Mouse (Mus musculus) gastrocnemius, adult 8-10 months (tissue): ENCODE data around the gene Usp39. TPM values are rescaled to one million over a fixed set of nuclear protein-coding genes. Genes with fewer than 3 reads are reported as not detected.
A peak's percentile ranks its signal among the peaks of the same experiment; 100 is the strongest.

Experiments
- DNase-seq, 2 experiments: peaks; one replicate each; pipeline ENCODE4 v3.0.0; 2022; ENCODE audit warnings: low spot score in 2 of 2
- total RNA-seq, 4 experiments: library from RNA; stranded (reverse); gene quantifications; 2 replicates each; pipeline ENCODE4 v1.2.4; 2022

The Usp39 gene
- total RNA-seq, 4 experiments from 2014 or later, result 18.0 to 21.4 (median 19.6) TPM

- DNase-seq, result no peak
Observed at GRCm38 (mm10) chr6:72352636-72353405, 7.8 kb upstream of the Usp39 start.

DNA sequence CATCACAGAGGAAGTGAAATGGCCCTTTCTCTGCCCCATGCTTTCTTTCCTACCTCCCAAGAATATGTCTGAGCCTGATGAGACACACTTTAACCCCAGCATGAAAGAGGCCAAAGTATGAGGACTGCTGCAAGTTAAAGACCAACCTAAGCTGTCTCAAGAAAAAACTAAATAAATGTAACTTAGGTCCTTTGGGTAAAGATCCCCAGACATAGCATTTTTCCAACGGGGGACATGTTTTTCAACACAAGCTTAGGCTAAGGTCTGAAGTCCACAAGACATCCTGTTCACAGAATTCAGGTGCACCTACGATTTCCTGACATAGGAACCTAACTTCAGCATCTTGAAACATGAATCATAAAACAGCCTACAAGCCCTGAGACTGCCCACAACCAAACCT, 5.2 kb upstream of the Usp39 start:
- no peak for DNase-seq

GRCm38 (mm10) chr6:72348411-72348810, 3.4 kb upstream of the Usp39 start:
- DNase-seq, result no peak

DNA sequence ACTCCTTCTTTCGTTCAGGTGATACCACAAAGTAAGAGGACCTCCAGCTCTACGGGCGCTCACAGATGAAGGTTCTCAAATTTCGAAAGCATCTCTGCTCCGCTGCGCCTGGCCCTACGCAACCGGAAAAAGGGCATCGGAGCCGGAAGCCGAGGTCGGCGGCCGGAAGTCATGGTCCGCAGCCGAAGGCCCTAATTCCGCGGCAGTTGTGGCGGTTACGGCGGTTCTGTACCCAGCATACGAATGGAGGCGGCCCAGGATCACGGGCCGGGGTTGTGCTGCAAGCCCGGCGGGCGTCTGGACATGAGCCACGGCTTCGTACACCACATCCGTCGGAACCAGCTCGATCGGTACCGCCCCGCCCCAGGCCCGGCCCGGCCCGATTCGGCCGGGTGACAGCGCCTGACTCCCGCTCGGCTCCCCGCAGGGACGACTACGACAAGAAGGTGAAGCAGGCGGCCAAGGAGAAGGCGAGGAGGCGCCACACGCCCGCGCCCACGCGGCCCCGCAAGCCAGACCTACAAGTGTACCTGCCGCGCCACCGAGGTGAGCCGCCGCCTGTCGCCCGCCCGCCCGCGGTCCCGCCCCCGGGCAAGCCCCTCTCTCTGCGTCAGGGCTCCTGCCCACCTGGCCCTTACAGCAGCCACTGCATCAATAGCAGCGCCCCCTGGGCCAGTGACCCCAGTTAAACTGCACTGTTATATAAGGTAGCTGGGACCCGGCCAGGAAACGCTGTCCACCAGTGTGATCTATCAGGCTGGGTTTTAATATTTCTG, 2.4 kb upstream of the Usp39 start, which contains the start of gene 0610030E20Rik:
Gene 0610030E20Rik (plus strand): TSS at position 152 of the 776 bp plus-strand sequence.
- peak; percentile 72 to 79 for DNase-seq

DNA sequence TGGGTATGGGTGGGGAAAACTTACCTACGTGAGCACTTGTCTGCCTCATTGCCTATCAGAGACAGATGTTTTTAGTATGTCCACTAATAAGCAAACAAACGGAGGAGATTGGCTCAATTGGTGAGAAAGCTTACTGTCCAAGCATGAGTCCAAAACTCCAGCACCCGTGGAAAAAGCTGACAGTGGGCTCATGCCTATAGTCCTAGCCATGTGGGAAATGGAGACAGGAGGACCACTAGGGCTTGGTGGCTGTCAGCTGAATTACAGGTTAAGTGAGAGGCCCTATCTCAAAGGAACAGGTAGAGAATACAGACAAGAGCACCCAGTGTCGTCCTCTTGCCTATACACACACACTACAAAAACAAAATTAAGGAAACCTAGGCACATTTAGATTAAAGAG, 1.3 kb upstream of the Usp39 start:
- no peak for DNase-seq

DNA sequence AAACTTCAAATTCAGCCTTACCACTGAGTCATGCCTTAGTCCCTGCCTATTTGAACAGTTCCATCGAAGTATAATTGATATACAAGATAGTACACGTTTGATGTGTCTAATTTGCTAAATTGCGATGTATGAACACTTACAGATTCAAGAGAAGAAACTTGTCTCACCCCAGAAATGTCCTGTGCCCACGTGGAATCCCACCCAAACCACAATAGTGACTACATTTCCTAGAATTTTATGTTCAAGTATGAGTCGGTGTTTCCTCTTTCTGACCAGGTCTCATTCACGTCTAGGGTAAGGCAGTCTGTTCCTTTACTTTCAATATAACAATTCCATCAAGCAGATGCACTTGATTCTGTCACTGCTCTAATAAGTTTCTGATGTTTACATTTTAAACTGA, 649 bp upstream of the Usp39 start:
- no peak for DNase-seq

- DNase-seq, result no peak
Observed at GRCm38 (mm10) chr6:72344396-72345073, 449 bp downstream of the Usp39 start.

DNA sequence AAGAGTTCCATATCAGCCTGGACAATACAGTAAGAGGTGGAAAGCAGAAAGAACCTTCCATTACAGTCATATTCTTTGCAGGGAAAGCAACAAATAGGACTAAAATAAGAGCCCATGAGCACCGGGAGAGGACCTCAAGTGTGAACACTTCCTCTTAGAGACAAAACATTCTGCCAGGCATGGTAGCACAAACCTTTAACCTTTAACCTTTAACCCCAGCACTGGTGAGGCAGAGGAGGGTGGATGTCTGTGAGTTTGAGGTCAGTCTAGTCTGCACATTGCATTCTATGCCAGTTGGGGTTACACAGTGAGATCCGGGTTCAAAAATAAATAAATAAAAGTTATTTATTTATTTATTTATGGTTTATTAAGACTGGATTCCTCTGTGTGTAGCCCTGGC, 4.5 kb downstream of the Usp39 start:
- DNase-seq, result no peak

DNA sequence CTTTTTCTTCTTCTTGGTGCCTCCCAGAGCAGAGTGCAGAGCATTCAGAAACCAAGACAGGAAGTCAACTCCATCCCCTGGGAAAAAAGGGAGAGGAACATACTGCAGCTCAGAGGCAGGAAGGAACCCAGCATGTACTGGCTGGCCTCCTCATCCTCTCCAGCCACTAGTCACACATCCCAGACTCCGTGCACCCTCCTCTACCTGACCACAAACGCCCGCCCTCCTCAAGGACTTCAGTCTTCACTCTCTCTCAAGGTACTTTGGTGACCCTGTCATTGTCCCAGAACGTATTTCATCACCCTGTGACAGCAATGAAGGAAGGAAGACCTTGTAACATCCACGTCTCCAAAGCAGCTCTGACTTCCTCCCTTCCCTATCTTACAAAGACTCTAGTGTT, 11.9 kb downstream of the Usp39 start:
- no peak for DNase-seq

DNA sequence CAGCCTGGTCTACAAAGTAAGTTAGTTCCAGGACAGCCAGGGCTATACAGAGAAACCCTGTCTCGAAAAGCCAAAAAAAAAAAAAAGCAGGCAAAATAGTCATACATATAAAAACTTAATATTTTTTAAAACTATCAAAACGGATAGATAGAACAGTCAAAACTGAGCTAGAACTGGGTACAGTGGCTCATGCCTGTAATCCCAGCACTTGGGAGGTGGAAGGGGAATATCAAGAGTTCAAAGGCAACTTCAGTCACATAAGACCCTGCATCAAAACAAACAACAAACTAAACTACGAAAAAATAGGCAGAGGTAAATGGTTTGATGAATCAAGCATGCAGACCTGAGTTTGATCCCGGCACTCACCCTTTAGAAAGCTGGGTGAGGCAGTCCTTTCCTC, 14.9 kb downstream of the Usp39 start:
- DNase-seq, result no peak

DNA sequence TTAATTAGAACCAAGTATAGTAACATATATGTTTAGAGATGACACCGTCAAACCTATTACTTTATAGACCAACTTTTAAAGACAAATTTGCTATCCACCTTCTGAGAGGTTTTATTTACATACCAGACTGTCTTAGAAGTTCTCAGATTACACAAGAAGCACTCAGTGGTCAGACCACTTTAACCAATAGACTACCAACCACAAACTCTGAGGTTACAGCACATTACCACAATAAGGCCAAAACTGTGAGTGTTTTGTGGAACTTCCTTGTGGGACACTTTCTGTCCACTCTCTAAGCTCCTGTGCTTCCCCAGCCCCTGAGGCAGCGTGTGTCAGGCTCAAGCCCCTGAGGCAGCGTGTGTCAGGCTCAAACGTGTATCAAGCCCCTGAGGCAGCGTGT, 16.0 kb downstream of the Usp39 start:
- no peak for DNase-seq

- DNase-seq, result peak in 1 of 2 experiments; percentile 14
Observed at GRCm38 (mm10) chr6:72326274-72326673, 18.7 kb downstream of the Usp39 start.

GRCm38 (mm10) chr6:72323786-72324508, 21.0 kb downstream of the Usp39 start:
- no peak for DNase-seq

- DNase-seq, result no peak
Observed at GRCm38 (mm10) chr6:72322936-72323335, 22.0 kb downstream of the Usp39 start.

- peak; percentile 33 to 38 for DNase-seq
Observed at GRCm38 (mm10) chr6:72319019-72319418, 26.0 kb downstream of the Usp39 start.

DNA sequence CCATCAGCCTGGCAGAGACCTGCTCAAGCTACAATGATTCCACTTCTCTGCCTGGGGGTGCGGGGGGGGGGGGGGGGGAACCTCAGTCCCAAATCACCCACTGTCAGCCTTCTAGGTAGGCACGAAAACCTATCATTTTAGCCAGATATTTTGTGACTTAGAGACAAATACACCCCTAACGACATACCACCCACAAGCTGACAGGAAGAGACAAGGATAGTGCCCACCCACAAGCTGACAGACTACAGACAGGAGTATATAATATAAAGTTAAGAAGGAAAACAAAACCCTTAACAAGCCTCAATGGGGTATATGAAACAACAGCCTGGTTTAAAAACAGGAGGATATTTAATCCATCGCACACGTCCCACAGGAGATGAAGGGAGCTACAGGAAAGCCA, 26.5 kb downstream of the Usp39 start:
- no peak for DNase-seq

- DNase-seq, result no peak
Observed at GRCm38 (mm10) chr6:72316044-72316443, 28.9 kb downstream of the Usp39 start.

- DNase-seq, result no peak
Observed at GRCm38 (mm10) chr6:72315384-72315783, 29.6 kb downstream of the Usp39 start.

GRCm38 (mm10) chr6:72313124-72313867, 31.7 kb downstream of the Usp39 start:
- peak in 1 of 2 experiments; percentile 29 for DNase-seq

DNA sequence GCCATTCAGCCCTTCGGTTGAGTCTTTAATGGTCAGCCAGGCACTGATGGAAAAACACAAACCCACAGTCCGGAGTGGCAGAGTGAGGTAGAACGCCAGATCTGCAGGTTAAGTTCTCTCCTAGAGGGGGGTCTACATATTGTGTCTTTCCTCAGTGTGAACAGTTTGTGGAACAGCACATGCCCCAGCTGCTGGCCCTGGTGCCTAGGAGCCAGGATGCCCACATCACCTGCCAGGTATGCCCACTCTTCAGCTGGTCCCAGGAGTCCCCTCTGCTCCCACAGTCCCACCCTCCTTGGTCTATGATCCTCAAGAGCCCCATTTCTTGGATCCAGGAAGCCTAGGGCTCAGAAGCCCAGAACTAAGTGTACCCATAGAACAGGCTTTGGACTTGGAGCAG, 32.8 kb downstream of the Usp39 start:
- DNase-seq, result no peak

DNA sequence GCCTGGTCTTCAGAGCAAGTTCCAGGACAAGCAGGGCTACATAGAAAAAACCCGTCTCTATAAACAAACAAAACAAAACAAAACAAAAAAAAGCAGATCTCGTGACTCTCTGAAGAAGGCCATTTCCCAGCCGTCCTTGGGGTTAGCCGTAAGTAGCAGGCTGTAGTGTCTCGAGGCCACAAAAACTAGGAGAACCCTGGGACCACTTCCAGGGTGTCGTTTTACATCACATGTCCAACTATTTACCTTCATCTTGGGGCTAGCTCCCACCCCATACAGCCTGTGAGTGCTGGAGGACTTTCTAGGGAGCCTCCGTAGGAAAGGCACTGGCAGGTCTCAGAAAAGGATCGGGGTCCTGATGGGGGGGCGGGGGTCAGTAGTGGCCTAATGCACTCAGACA, 41.5 kb downstream of the Usp39 start:
- DNase-seq, result no peak
